Mouse (Mus musculus) gastrocnemius, postnatal 36 days (tissue): Measurements from ENCODE around the gene Cacna1c. TPM values are rescaled to one million over a fixed set of nuclear protein-coding genes. Genes with fewer than 3 reads are reported as not detected.

Experiments
- DNase-seq, 2 experiments: peaks; one replicate each; pipeline ENCODE4 v3.0.0; 2022
- intact Hi-C: fragments of 180-260 bp; cut with DNase I; formaldehyde crosslinking; loops from one replicate; pipeline ENCODE4 v1.15.1; 2025
- total RNA-seq, 2 experiments: library from RNA; stranded (reverse); gene quantifications; 2 replicates each; pipeline ENCODE4 v1.2.3; 2021

Gene Cacna1c
- total RNA-seq, 2 experiments from 2014 or later, result 1.5 to 2.3 TPM

DNA sequence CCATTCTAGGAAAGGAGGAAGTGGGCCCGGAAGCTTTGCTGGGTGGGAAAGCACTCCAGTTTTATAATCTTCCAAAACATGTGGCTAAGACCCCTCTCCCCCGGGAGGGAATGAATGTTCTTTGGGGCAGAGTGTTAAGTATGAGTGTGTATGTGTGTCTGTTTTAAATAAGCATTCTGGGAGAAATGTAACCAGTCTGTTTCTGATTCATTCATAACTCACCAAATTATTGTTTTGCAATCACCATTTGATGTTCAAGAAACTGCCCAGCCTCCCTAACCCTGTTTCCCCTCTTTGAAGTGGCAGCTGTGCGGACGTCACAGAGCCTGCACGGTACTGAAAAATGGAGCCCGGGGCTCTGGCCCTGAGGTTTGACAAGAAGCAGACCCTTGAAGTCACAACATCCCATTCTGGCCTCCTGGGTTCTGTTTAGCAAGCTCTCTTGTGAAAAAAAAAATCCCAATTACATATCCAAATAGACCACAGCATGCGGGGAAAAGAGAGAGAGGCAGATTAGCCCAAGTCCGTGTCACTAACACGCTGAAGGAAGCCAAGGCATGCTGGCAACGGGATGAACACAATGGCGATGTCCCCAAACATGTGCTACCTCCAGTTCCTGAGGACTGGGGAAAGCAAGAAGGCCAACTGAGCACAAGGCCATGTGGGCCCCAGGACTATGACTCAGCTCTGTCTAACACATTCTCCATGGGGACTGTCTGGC, 211.9 kb downstream of the Cacna1c start:
- no peak for DNase-seq
- intact Hi-C loops, result no loop called here

DNA sequence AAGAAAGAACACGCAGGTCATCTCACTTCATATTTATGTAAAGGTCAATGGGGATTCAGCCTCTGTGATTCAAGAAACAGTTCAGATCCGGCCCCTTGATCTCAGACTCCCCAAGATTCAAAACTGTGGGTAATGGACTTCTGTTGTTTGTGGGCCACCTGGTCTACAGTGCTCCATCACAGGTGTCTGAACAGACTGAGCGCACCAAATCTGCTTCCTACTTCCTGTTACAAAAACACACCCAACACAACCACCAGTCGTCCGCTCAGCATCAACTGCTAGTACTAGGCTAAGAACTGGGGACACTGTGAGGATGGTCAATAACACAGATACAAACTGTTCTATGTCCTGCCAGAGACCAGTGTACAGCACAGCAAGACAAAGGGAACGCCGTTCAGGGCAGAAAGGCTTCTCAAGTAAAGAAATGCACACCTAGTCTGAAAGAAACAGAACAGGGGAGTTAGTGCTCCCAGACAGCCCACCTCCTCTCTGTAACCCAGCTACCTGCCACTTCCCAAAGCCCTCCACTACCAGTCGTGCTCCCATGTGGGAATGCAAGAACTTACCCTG, 212.7 kb downstream of the Cacna1c start:
- intact Hi-C loops, result no loop called here
- no peak for DNase-seq

DNA sequence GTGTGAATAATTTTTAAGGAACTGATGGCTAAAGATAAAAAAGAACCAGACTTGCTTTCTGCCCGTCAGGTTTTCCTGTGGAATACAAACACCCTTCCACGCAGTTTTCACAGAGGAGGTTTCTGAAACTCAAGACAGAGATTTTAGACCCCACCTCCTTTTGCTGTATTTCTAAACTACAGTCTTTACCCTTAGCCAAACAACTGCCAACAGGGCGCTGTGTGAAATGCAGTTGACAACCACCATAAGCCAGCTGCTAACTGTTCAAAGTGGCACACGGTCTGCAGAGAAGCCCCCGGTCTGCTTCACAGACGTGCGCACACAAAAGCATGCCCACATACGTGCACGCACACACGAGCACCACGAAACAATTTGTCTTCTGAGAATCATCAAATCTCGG, 216.0 kb downstream of the Cacna1c start:
- intact Hi-C loops, result no loop called here
- DNase-seq, result no peak

DNA sequence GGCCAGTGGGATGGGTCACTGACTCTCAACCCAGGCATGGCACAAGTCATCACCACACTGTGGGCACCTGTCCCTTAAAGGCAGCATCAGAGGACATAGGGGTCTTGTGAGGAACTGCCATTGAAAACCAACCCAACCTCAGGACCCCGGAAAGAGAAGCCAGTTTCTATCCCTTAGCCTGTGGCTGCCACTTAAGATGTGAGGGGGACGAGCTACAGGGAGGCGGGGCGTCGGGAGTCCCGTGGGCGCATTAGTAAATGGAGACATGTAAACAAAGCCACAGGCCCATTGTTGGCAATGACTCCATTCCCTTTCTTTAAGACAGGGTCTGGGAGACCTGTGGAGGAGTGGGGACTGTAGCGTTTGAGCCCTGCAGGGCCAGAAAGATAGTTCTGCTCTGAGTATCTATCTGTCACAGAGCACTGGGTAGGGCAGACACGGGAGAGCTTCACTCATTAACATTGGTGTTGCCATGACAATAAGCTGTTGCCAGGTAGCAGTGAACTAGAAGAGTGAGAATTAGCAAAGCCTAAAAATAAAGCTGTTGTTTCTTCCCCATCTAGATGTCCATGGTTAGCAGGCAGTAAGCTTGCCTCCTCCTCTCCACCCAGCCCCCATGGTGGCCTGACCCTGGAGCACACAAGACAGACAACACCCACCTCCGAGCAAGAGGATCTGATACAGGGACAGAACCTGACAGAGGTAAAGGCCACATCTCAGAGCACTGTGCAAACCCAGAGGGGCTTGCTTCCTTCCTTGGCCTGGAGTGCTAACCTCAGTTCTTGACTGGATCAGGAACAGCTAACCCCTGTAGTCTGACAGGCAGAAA, 218.6 kb downstream of the Cacna1c start:
- DNase-seq, result no peak
- intact Hi-C loops, result no loop called here

DNA sequence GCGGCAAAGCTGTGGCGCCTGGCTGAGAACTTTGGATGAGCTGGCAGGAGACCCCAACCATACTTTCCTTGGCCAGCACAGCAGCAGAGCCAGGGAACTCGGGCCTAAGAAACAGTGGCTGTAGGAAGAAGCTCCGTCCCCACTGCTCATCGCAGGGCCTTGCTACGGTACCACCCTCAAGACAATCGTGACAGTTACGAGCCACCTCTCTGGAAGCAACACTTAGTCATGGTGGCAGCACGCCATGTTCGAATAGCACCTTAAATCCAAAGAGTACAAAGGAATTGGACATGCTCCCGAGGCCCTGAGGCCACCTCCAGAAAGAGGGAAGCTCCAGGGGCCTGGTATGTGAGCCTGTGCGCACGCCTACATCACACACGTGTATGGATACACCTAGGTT, 219.6 kb downstream of the Cacna1c start:
- intact Hi-C loops, result no loop called here

DNA sequence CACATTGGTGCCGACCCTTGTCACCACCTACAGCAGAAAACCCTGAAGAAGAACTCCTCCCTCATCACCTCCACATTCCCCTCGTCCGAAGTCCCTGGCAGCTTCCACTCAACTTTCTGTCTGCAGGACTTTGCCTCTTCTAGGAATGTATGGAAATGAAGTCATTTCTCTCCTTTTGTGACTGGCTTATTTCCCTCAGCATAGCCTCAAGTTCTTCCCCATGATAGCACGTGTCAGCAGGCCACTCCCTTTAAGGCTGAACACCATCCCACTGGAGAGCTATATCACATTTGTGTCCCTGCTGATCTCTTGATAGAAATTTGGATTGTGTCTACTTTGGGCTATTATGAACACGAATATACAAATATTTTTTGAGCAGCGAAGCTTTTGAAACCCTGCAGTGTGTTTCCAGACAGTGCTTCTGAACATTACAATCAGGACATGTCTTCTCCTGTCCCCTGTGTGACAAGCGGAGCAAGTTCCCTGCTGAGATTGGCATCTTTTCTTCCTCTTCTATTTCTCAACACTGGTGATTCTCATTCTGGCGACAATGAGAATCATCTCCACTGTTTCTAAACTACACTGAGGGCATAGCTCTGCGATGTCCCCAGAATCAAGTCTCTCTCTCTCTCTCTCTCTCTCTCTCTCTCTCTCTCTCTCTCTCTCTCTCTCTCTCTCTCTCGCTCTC, 224.2 kb downstream of the Cacna1c start:
- intact Hi-C loops, result no loop called here
- no peak for DNase-seq

More for the DNA sequence above, 219.6 kb downstream of the Cacna1c start:
- DNase-seq, result no peak

DNA sequence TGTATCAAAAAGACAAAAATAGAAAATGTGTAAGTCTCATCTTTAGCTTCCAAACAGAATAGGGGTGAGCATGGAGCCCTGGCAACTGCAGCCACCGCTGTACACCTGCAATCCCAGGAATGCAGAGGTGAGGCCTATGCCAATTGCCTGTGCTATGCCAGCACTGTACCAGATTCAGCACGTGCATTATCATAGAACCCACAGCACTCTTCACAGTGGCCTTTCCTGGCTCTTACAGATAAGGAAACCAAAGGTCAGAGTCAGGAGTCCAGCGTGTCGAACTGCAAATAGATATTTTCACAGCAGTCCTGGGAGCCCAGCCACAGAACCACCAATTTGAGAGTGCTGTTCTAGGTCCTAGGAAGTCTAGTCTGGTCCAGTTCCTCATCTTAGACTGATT, 227.4 kb downstream of the Cacna1c start:
- intact Hi-C loops, result no loop called here
- no peak for DNase-seq

DNA sequence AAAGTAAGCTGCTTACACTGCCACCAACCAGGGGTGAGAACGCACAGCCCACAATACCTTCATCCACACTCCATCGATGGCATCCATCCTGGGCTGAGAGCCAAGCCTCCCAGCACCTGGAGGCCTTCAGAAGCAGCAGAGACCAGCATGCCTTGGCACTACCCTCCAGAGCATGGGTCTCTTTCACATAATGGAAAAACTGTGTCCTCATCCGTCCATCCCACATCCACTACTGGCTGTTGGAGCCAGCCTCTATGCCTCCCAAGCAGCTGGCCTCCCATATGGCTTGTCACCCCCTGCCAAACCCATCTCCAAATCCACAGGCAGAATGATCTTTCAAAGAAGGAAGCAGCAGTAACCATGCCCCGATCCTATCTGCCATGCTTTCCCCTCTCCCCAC, 229.3 kb downstream of the Cacna1c start:
- intact Hi-C loops, result no loop called here
- no peak for DNase-seq

DNA sequence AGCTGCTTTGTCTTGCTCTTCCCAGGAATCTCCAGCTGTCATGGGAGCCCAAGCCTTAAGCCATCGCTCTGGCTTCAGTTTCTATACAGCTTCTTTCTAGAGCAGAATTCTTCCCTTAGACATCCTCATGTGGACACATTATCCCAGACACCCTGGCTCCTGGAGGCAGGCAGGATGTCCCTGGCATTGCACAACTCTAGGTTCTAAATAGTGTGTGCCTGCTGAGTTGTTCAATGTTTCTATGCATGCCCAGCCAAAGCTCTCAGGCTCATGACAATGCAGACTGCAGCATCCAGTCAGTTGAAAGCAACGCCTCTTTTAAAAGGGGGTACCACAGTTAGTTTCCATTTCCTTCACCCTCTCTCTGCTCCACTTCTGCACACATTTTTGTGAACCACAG, 230.6 kb downstream of the Cacna1c start:
- DNase-seq, result no peak
- intact Hi-C loops, result no loop called here

DNA sequence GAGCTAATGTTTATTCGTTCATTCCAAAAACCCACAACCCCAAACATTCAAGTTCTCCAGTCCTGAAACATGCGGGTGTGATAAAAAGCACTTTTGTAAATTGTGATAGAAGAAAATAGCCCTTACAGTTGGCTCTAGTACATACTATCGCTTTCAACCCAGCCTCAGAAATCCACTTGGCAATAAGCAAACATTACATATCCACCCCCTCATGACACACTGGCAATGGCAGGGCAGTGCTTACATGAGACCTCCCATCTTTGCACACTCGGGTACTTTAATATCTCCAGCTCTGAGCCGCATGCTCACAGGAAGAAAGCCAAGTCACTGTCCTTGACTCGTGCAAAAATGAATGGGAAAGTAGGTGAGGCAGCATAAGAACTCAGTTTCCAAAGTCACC, 232.4 kb downstream of the Cacna1c start:
- DNase-seq, result no peak
- intact Hi-C loops, result no loop called here

DNA sequence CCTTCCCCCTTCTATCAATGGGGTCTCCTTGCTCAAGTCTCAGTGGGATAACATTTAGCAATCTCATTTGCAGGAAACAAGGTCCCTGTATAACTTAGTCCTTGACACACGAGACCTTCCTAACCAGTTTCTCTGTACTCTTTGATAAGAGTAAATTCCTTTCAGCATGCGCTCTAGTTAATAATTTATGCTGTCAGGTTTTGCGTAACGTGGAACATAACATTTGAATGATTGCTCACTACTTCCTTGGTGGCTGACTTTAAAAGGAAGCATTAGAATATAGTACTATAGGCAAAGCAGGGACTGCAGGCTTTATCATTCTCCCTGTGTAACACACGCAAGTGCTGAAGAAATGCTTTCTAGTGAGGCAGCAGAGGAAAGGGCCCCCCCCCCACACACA, 232.9 kb downstream of the Cacna1c start:
- intact Hi-C loops, result no loop called here
- no peak for DNase-seq

DNA sequence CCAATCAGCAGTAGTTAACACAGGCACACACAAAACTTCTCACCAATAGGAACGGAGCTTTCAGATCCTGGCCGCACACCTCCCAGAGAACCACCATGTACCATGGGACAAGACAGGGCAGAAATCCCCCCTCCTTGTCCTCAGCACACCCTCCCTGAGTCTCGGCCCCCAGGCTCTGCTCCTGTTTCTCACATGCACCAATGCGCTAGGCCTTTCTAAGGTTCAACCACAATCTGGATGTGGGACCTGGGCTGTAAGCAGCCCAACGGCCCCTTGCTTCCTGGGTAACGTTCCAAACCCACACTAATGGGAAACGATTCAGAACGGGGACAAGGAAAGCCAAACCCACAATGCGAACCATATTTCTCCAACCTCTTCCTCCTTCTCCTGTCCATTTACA, 237.7 kb downstream of the Cacna1c start:
- intact Hi-C loops, result no loop called here
- DNase-seq, result no peak

DNA sequence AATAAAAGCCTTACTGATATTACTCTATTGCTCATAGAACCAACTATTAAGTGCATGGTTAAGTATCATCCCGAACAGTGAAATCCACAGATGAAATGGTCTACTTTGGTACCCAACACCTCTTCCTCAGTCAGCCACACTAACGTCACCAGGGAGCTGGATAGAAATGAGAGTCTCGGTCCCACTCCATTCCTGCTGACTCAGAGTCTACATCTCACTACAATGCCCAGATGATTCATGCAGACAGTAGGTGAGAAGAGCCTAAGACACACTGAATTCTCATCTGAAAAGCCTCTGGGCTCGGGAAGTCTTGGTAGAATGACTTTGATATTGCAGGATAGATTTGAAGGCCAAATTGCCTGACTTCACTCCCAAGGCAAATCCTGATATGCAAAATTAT, 240.0 kb downstream of the Cacna1c start:
- no peak for DNase-seq
- intact Hi-C loops, result no loop called here

DNA sequence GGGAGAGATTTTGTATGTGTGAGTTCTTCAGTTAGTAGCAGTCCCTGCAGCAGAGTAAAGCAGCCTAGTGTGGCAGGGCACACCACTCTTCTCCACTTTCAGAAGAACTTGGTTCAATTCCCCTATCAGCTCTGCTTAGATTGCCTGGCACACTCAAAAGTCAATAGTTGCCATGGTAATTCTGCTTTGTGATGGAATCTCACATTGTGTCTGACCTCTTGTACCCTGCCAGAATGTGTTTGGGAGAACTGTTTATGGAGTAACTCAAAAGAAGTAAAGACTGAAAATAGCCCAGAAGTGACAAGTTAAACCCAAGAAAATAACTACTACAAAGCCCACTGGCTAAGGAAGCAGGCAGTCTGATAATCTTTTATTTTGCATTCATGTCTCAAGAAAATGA, 240.4 kb downstream of the Cacna1c start:
- intact Hi-C loops, result no loop called here
- no peak for DNase-seq

DNA sequence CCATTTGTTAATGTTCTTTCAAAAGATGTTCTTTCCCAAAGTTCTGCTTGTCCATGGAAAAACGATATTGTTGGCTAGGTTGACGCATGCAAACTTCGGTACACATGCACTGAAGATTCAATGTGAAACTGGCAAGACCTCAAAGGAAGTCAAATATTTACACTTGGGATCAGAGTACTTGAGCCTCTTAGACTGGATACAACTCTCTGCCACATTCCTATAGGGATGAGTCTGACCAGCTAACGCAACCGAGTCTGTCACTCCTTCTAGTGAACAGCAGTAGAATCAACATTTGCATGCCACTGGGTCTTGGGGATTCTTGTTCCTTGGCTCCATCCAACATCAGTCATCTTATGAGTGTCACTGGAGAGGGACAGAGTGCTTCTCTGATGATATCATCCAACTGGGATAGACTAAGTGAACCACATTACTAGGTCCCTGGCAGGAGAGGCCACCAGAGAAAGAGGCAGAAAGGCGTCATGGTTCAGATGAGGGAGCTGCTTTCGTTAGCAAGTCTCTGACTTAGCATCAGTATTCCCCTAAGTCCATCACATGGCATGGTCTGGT, 241.1 kb downstream of the Cacna1c start:
- intact Hi-C loops, result no loop called here
- DNase-seq, result no peak

DNA sequence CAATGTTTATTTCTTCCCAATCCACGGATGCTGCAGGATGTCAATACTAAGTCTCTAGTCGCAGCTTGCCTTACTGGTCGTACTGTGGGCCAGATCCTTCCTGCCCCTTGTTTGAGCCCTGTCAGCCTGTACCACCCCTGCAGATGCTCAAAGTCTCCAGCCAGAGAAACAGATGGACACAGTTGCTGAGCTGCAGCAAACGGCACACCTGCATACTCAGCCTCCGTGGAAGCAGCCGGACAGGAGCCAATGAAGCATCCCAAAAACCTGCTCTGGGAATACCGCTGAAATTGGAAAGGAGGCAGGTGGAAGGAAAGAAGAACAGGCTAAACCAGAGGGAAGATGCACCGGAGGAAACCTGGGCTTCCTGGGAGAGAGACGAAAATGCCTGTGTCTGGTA, 243.8 kb downstream of the Cacna1c start:
- DNase-seq, result no peak
- intact Hi-C loops, result no loop called here

DNA sequence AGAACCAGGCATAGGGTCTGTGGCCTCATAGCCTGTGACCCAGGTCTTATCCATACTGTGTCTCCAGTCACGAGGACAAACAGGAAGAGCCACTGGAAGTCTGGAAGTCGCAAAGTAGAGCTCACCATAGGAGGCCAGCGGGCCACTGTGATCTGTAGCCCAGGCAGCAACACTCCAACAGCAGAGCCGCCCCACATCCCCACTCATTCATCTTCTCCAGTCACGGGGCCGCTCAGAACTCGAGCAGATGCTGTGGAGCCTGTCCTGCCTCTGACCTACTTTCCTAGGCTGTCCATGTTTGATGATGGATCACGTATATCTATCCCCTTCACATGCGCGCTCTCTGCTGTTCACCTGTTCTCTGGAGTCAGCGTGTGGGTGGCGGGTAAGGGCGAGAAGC, 246.0 kb downstream of the Cacna1c start:
- no peak for DNase-seq
- intact Hi-C loops, result no loop called here

DNA sequence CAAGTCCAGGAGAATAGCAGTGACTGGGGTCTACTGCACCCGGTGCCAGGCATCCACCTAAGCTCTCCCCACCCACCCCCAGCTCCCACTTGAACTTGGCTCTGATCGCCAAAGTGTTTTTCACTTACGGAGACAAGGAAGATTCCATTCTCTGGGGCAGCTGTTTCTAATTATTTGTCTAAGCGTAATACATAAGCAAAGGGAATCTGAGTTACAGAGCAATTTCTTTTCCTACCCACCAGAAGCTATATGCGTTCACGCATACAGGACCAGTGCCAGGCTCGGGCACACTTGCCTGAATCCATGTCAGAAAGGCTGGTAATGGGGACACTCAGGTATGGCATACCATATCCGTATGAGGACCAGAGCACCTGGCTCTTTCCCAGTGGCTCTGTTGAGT, 248.9 kb downstream of the Cacna1c start:
- intact Hi-C loops, result no loop called here
- no peak for DNase-seq

DNA sequence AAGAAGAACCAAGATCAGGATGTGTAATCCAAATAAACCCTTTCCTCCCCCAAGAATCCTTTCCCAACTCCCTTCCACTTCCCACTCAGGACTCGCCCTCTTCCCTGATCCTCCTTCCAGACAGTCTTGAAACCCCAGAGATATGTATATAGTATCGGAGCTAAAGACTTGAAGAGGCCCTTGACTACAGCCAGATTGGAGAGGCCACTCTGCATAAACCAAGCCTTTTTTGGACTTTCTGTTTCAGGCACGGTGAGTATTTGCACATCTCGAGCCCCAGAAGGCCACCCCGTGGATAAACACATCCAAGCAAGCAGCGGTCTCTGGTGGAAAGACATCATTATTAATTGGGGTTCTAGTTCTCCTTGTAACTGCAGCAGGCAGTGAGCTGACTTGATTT, 249.6 kb downstream of the Cacna1c start:
- DNase-seq, result no peak

DNA sequence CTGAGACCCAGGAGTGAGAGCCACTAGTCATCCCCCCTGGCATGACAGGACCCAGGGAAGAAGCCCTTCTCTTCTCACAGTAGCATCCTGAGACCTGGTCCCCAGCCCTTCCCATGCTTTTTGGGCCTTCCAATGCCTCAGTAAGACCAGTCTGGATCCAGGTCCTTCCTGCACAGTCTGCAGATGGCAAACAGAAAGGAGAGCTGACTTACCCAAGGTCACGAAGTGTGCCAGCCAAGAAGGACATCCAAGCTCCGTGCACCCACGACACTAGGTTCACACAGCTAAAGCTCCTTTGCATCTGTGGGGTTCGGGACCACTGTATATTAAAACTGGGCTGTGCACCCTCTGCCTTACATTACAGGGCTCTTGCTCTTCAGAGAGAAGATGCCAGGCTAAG, 252.1 kb downstream of the Cacna1c start:
- intact Hi-C loops, result no loop called here
- no peak for DNase-seq

More for the DNA sequence above, 249.6 kb downstream of the Cacna1c start:
- intact Hi-C loops, result no loop called here

DNA sequence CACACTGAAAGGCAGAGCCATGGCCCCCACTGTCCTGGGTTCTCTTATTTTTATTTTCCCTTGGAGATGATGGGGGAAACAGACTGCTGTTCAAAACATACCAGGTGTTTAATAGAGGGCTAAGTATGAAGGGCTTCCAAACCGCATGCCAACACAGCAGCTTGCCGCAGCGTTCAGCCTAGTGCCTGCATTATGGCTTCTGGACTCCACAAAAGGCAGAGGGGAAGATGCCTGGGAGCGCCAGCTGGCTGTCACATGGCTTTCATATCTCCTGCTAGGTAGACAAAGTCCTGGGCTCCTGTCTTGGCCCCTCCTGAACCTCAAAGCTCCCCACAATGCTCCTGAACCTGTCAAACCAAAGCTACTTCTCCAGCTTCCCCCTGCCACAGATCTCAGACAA, 254.4 kb downstream of the Cacna1c start:
- no peak for DNase-seq
- intact Hi-C loops, result no loop called here
